Mouse (Mus musculus): ENCODE results near the gene Tgfbr3l. TPM values are rescaled to one million over a fixed set of nuclear protein-coding genes. Genes with fewer than 3 reads are reported as not detected.
A peak's percentile ranks its signal among the peaks of the same experiment; 100 is the strongest.

Gene Tgfbr3l
- 1 to 10 TPM; 2.5 to 3.9 TPM for total RNA-seq (2021)

GRCm38 (mm10) chr8:4247951-4248540, at the start of gene Tgfbr3l:
Gene Tgfbr3l, plus strand, starts transcription at chr8:4248214.
- intact Hi-C loops (cut with DNase I): no loop called here
- no peak for DNase-seq

DNA sequence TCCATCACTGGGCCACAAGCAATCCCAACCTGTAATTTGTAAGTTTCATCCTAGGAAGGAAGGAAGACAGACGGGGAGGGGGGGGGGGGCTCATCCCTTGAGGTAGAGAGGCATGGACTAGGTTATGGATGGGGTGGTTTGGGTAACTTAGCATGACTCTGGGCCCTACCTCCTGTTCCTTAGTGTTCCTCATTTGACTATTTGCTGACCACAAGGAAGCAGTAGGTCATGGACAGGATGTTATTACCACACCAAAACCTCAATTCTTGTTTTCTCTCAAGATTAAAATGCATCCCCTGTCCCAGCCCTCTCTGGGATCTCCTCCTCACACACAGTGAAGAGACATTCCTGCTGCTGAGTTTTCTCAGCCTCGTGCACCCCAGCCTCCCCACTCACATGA, 46.7 kb upstream of the Tgfbr3l start:
- intact Hi-C loops (cut with DNase I): no loop called here
- DNase-seq: no peak

GRCm38 (mm10) chr8:4205246-4206123, 42.5 kb upstream of the Tgfbr3l start:
- DNase-seq: no peak
- intact Hi-C loops (cut with DNase I): no loop called here

DNA sequence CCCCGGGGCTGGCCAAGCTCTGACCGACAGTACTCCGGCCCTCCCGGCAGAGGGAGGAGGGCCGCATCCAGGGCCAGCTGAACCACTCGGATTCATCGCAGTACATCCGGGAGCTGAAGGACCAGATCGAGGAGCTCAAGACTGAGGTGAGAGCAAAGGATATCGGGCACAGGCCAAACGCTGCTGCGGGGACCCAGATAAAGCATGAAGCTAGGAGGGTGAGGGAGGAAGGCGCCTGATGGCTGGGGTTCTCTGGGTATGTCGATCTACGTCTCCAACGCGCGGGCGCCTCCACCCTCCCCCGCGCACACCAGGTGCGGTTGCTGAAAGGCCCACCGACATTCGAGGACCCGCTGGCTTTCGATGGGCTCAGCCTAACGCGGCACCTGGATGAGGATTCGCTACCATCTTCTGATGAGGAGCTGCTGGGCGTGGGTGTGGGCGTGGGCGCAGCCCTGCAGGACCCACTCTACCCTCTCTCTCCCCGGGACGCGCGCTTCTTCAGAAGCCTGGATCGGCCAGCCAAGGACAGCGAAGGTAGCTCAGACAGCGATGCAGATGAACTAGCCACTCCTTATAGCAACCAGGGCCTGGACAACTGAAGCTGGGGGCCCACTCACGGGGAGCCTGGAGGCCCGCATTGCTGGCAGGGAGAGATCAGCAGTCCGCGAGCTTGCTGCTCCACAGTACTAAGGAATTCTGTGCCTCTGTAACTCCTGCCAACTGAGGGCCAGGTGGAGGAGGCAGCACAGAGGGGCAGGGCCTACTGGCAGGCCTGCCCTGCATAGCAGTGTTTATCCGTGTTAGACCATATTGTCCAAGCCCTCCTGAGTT, 41.6 kb upstream of the Tgfbr3l start:
- intact Hi-C loops (cut with DNase I): no loop called here
- DNase-seq: no peak

DNA sequence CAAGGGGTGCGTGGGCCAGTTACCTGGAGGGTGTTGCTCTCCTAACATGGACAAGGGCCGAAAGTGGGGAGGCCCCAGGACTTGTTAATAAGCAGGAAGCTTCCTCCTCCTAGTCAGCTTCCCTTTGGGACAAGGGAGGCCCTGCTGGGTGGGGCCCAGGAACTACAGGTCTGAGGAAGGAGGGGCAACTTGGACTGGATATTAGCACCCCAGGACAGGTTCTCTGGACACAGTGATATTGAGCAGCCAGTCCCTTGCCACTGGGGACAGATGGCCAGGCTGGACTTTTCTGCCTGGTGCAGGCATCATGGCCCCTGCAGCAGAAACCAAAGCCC, 41.0 kb upstream of the Tgfbr3l start:
- intact Hi-C loops (cut with DNase I): no loop called here
- no peak for DNase-seq

GRCm38 (mm10) chr8:4211097-4211496, 36.9 kb upstream of the Tgfbr3l start:
- intact Hi-C loops (cut with DNase I): no loop called here
- no peak for DNase-seq

DNA sequence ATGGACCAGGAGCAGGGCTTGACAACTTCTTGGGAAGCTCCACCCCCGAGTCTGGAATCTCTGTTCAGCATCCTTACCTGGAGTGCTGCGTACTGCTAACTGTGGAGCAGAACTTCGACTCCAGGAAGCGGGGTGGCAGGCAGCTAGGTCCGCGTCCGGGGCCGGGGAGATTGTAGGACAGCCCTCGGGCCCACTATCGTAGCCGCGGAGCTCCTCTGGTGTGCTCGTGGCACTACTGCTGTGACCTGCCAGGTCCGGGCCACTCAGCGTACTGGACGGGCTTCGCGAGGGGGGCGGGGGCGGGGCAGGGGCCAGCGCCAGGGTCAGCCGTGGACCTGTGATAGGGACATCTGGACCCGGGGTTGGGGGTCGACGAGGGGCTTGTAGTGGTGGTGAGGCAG, 35.2 kb upstream of the Tgfbr3l start:
- no peak for DNase-seq
- intact Hi-C loops (cut with DNase I): no loop called here

- intact Hi-C loops (cut with DNase I): no loop called here
- DNase-seq: peak; percentile 29 to 42
Measured at GRCm38 (mm10) chr8:4213210-4214005, 34.6 kb upstream of the Tgfbr3l start.

- peak; percentile 17 to 23 for DNase-seq
- intact Hi-C loops (cut with DNase I): no loop called here
Measured at GRCm38 (mm10) chr8:4214006-4214980, 33.7 kb upstream of the Tgfbr3l start.

GRCm38 (mm10) chr8:4216296-4216695, 31.7 kb upstream of the Tgfbr3l start:
- no peak for DNase-seq
- intact Hi-C loops (cut with DNase I): no loop called here

DNA sequence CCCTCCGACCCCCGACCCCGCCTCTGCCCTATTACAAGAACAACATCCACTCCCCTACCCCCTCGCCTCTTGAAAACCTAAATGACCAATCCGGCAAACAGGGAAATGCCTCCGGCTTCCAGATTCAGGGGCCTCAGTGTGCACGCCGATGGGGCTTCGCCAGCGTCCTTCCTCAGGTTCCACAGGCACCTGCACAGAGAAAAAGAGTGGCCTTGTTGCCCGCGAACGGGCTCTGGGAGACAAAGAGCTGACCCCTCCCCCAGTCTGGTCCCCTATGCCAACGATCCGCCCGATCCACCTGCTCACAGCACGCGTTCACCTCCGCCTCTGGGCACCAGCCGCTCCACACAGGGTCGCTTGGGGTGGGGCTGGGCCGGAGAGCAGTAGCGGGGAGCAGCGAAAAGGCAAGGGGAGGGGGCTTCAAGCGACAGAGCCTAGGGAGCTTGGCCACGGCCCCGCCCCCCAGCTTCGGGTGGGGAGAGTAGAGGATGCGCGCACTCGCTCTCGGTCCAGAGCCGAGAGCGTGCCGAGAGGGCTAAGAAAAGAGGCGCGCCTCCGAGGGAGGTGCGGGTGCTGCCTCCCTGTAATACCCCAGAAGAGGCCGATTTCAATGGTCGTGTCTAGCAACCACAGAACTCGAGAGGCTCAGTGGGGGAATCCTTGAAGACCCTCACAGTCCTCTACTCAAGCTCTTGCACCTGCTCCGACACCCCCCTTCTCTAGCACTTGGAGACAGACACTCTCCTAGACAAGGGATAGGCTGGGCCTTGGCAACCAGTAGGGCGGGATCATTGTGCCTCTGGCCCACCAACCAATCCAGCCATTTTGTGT, 31.0 kb upstream of the Tgfbr3l start, which contains the start of gene Prr36:
TSS of gene Prr36 (minus strand) at position 669 of the 831 bp plus-strand sequence.
- intact Hi-C loops (cut with DNase I): no loop called here
- DNase-seq: no peak

DNA sequence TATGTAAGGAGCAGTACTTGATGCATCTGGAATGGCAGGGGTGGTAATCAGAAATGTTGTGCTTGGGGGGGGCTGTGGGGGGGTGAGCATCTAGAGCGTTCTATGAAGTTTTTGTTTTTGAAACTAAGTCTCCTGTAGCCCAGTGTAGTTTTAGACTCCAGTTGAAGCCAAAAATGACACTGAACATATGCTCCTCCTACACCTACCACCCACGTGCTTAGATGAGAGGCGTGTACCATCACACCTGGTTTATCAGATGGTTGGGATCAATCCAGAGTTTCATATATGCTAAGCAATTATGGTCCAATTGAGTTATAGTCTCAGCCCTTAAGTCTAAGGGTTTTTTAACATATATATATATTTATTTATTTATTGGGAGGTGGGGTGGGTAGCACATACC, 28.4 kb upstream of the Tgfbr3l start:
- intact Hi-C loops (cut with DNase I): no loop called here
- DNase-seq: no peak

GRCm38 (mm10) chr8:4222059-4222458, 26.0 kb upstream of the Tgfbr3l start:
- no peak for DNase-seq
- intact Hi-C loops (cut with DNase I): no loop called here

- intact Hi-C loops (cut with DNase I): no loop called here
- DNase-seq: no peak
Measured at GRCm38 (mm10) chr8:4226323-4226722, 21.7 kb upstream of the Tgfbr3l start.

GRCm38 (mm10) chr8:4226739-4227347, 21.2 kb upstream of the Tgfbr3l start, which contains the start of gene Lrrc8e:
Gene Lrrc8e, plus strand, starts transcription at chr8:4226827.
- no peak for DNase-seq

GRCm38 (mm10) chr8:4227919-4228318, 20.1 kb upstream of the Tgfbr3l start:
- intact Hi-C loops (cut with DNase I): no loop called here
- no peak for DNase-seq

More at GRCm38 (mm10) chr8:4226739-4227347, 21.2 kb upstream of the Tgfbr3l start, which contains the start of gene Lrrc8e:
- intact Hi-C loops (cut with DNase I): no loop called here

DNA sequence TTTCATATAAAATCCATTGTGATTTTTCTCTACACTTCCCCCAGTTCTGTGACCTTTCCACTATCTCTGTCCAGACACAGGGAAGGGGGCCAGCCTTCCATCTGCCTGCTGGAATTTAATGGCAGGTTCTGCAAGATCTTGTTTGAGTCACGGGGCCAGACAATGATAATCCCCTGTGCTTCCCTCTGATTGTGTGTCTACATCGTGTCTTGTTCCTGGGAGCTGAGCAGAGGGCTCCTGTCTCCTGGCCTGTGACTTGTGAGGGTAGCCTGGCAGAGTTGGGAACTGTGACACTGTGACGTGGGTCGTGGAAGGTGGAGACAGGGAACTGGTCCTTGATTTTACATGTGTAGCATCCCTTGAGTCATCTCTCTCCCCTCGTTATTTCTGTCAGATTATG, 18.2 kb upstream of the Tgfbr3l start:
- intact Hi-C loops (cut with DNase I): no loop called here
- no peak for DNase-seq
